Mouse (Mus musculus) embryonic facial prominence, embryonic 14.5 days (tissue): ENCODE measurements around the gene Ndufb3. TPM values are rescaled to one million over a fixed set of nuclear protein-coding genes. Genes with fewer than 3 reads are reported as not detected.
A peak's percentile ranks its signal among the peaks of the same experiment; 100 is the strongest.
"Not testable (repeated sequence)": the region's sequence is repeated elsewhere in the genome, so short reads cannot be mapped to it uniquely, and the experiment has no call there.

Experiments used
- ATAC-seq: fragments of 200-750 bp; cut with Nextera tagmentation; 2 replicates; pipeline ENCODE4 v1.8.0; 2017; ENCODE audit warnings: low read depth, moderate number of reproducible peaks, moderate TSS enrichment
- DNase-seq: peaks from one replicate; pipeline ENCODE4 v3.0.0-alpha.2; 2015; ENCODE audit warnings: low spot score
- H3K27ac ChIP-seq: fragments of 300-500 bp; sonication (generic); replicated peaks from 2 replicates; pipeline ENCODE4 v1.5.1; 2014; ENCODE audit warnings: low read depth, mild to moderate bottlenecking, low read length, moderate library complexity
- H3K27me3 ChIP-seq: fragments of 300-500 bp; sonication (generic); replicated peaks from 2 replicates; pipeline ENCODE4 v1.6.1; 2014; ENCODE audit warnings: low read length; ENCODE audit not compliant: control insufficient read depth, insufficient read depth
- H3K36me3 ChIP-seq: fragments of 300-500 bp; sonication (generic); 2 replicates; pipeline ENCODE4 v1.6.1; 2014; ENCODE audit warnings: low read length, mixed read lengths; ENCODE audit not compliant: control insufficient read depth, insufficient read depth
- H3K4me1 ChIP-seq: fragments of 300-500 bp; sonication (generic); 2 replicates; pipeline ENCODE4 v1.6.1; 2014; ENCODE audit warnings: antibody characterized with exemption, low read length; ENCODE audit not compliant: control insufficient read depth, insufficient read depth
- H3K4me2 ChIP-seq: fragments of 300-500 bp; sonication (generic); 2 replicates; pipeline ENCODE4 v1.6.1; 2014; ENCODE audit warnings: low read depth, mild to moderate bottlenecking, low read length, moderate library complexity, mixed read lengths
- H3K4me3 ChIP-seq: fragments of 300-500 bp; sonication (generic); 2 replicates; pipeline ENCODE4 v1.5.1; 2014; ENCODE audit warnings: low read depth, mild to moderate bottlenecking, low read length
- H3K9ac ChIP-seq: fragments of 300-500 bp; sonication (generic); 2 replicates; pipeline ENCODE4 v1.6.1; 2014; ENCODE audit warnings: low read depth, mild to moderate bottlenecking, low read length, moderate library complexity, mixed read lengths
- H3K9me3 ChIP-seq: fragments of 300-500 bp; sonication (generic); 2 replicates; pipeline ENCODE4 v1.6.1; 2016; ENCODE audit warnings: low read length; ENCODE audit not compliant: control insufficient read depth
- WGBS: fragments of 180-500 bp; shearing (Covaris S2); extraction: QIAGEN DNeasy Blood & Tissue Kit; methylation state at CpG from one replicate; pipeline ENCODE4 v1.1.7; 2014; 5-methylcytosine and 5-hydroxymethylcytosine counted together
- polyA plus RNA-seq: library from polyadenylated mRNA; unstranded; fragments of >200 nt; fragmentation: Nextera tagmentation; extraction: Ambion mirVana; gene quantifications from 2 replicates; pipeline ENCODE4 v1.2.1, GENCODE M21; 2014

The Ndufb3 gene
- polyA plus RNA-seq: 160 and 176 TPM in 2 replicates

DNA sequence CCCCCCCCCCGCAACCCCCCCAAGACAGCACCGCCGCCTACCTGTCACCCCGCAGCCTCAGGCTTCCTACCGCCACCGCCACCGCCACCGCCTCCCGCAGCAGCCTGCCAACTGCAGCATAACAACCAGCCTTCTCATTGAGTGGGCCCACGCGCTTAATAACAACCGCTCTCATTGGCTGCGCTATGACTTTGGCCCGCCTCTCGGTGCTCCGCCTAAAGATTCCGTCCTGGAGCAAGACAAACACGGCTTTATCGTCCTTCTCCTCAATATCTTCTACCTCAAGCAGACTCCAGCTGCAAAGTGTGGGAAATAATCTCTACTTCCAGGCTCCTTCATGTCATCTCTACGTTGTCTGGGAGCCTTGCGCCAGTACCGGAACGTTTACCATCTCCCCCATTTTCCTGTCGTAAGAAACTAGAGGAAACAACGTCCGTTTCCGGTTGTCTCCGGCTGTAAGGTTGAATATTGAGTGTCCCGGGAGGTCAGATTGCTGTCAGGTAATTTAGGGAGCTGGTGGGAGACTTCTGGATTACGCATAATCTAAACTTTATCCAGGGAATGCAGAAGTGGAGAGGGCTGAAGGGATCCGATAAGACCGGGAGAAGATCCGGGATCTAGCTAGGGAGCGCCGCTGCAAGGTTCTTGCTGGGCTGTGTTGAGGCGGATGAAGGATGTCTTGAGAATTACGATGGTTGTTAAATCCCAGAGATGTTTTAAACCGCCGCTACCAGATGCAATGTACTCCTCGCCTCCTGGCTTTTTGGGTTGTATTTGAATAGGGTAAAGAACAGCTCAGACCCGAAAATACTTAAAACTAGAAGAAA is at the start of gene Ndufb3, which contains the start of gene Fam126b:
Gene Ndufb3, plus strand, starts transcription at position 214 of the 827 bp plus-strand sequence.
Gene Fam126b, minus strand, starts transcription at position 153 of the 827 bp plus-strand sequence.
- Histone ChIP-seq H3K9me3 (no peaks in the 10 kb centered on the region), H3K27me3 (no peaks in the 10 kb centered on the region), H3K4me2 (peak within 1 kb of the TSS; percentile 79), H3K36me3 (peaks cover 8% of the 10 kb centered on the region; the same call in 1 of the 2 replicates), H3K9ac (peak within 1 kb of the TSS; percentile 86), H3K27ac (peak within 1 kb of the TSS; percentile 89), H3K4me1 (peaks cover 5% of the 10 kb centered on the region; the same call in 1 of the 2 replicates), H3K4me3 (peak within 1 kb of the TSS; percentile 77)
- under 1% methylated on average over 36 of the region's 41 CpGs for WGBS
- peak; percentile 100 for ATAC-seq
- DNase-seq: peak; percentile 95

DNA sequence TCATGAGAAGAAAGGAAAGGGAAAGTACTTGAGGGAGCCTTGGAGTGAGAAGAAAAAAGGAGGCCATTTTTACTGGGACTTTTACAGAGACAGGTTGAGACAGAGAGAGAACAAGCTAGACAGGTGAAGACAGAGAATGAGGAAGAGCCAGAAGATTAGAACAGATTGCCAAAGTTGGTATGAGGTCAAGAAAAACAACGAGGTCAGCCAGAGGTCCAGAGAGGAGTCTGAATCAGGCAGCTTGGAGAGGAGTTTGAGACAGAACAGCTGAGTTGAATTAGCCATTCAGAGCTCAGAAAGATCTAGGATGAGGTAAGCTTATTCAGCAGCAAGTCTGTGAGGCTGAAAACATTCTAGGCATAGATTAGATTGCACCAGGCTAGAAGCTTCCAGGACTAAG is 44.8 kb upstream of the Ndufb3 start:
- H3K9ac ChIP-seq: no peak overlapping the region
- no peaks in the 10 kb centered on the region for H3K4me1 ChIP-seq
- H3K36me3 ChIP-seq: peaks cover 60% of the 10 kb centered on the region
- H3K27me3 ChIP-seq: no peaks in the 10 kb centered on the region
- no peak overlapping the region for H3K4me3 ChIP-seq
- H3K4me2 ChIP-seq: no peak overlapping the region
- no peak overlapping the region for H3K27ac ChIP-seq
- DNase-seq (no peak), ATAC-seq (no peak)
- 79% methylated on average over 1 of the region's 1 CpGs for WGBS
- H3K9me3 ChIP-seq: no peaks in the 10 kb centered on the region

DNA sequence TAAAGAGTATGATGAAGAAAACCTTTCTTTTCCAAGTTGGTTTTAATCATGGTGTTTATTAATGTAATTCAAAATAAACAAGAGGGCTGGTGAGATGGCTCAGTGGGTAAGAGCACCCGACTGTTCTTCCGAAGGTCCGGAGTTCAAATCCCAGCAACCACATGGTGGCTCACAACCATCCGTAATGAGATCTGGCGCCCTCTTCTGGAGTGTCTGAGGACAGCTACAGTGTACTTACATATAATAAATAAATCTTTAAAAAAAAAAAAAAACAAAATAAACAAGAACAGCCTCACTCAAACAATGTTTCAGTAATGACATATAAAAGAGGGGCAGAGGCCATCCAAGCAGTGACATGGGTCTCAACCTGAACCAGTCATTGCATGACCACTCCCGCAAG is 25.8 kb upstream of the Ndufb3 start:
- H3K4me1 ChIP-seq, H3K27me3 ChIP-seq, H3K9me3 ChIP-seq, H3K4me2 ChIP-seq, H3K4me3 ChIP-seq, ATAC-seq, H3K9ac ChIP-seq, DNase-seq, H3K27ac ChIP-seq: not testable (repeated sequence)
- WGBS: 85% methylated on average over 6 of the region's 6 CpGs
- H3K36me3 ChIP-seq: 0 out of 2 replicates have a peak, but pooled peaks cover 18% of the 10 kb centered on the region

- no peak overlapping the region for H3K4me3 ChIP-seq
- no peak for ATAC-seq
- H3K9ac ChIP-seq: no peak overlapping the region
- H3K27me3 ChIP-seq: no peaks in the 10 kb centered on the region
- no peaks in the 10 kb centered on the region for H3K9me3 ChIP-seq
- 88% methylated on average over 1 of the region's 1 CpGs for WGBS
- no peak overlapping the region for H3K27ac ChIP-seq
- peak; percentile 5 for DNase-seq
- no peaks in the 10 kb centered on the region for H3K4me1 ChIP-seq
- H3K4me2 ChIP-seq: no peak overlapping the region
- H3K36me3 ChIP-seq: 0 out of 2 replicates have a peak, but pooled peaks cover 11% of the 10 kb centered on the region
Measured at GRCm38 (mm10) chr1:58562455-58562854, 23.7 kb upstream of the Ndufb3 start.

- no peak for ATAC-seq
- Histone ChIP-seq H3K9ac (no peak overlapping the region), H3K4me1 (no peaks in the 10 kb centered on the region), H3K27me3 (no peaks in the 10 kb centered on the region), H3K36me3 (0 out of 2 replicates have a peak, but pooled peaks cover 7% of the 10 kb centered on the region), H3K4me2 (no peak overlapping the region), H3K27ac (no peak overlapping the region), H3K4me3 (no peak overlapping the region), H3K9me3 (no peaks in the 10 kb centered on the region)
- 81% methylated on average over 5 of the region's 5 CpGs for WGBS
- no peak for DNase-seq
Measured at GRCm38 (mm10) chr1:58564981-58565380, 21.2 kb upstream of the Ndufb3 start.

- no peaks in the 10 kb centered on the region for H3K9me3 ChIP-seq
- H3K27me3 ChIP-seq: no peaks in the 10 kb centered on the region
- no peak overlapping the region for H3K4me2 ChIP-seq
- H3K9ac ChIP-seq: no peak overlapping the region
- H3K4me1 ChIP-seq: no peaks in the 10 kb centered on the region
- DNase-seq (no peak), ATAC-seq (no peak)
- 0 out of 2 replicates have a peak, but pooled peaks cover 4% of the 10 kb centered on the region for H3K36me3 ChIP-seq
- no peak overlapping the region for H3K27ac ChIP-seq
- no peak overlapping the region for H3K4me3 ChIP-seq
Measured at GRCm38 (mm10) chr1:58566621-58567020, 19.6 kb upstream of the Ndufb3 start.

DNA sequence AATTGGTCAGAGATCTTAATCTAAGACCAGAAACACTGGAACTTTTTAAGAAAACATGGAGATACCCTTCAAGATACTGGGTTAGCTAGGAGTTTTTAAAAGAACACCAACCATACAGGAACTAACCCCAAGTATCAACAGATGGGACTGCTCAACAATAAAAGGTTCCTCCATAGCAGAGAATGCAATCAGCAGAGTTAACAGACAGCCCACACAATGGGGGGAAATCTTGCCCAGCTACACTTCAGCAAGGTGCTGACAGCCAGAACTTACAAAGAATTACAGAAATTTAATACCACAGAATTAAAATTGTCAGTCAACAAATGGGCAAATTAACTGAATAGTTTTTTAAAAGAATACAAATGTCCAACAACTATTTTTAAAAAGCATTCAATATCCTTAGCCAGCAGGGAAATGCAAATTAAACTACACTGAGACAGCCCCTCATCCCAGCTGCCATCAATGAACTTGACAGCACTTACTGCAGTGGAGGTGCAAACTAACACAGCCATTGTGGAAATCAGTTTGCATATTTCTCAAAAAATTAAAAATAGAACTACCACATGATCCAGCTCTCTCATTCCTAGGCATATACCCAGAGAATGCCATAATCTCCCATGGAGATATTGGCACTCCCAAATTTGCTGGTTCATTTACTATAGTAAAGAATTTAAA is 17.6 kb upstream of the Ndufb3 start:
- no peak for ATAC-seq
- Histone ChIP-seq H3K36me3 (no peaks in the 10 kb centered on the region), H3K9me3 (no peaks in the 10 kb centered on the region)

GRCm38 (mm10) chr1:58570437-58570836 is 15.7 kb upstream of the Ndufb3 start:
- ATAC-seq (no peak), DNase-seq (no peak)
- H3K27me3 ChIP-seq: no peaks in the 10 kb centered on the region
- 57% methylated on average over 4 of the region's 4 CpGs for WGBS
- H3K4me2 ChIP-seq: no peak overlapping the region
- H3K9me3 ChIP-seq: no peaks in the 10 kb centered on the region
- H3K36me3 ChIP-seq: no peaks in the 10 kb centered on the region
- H3K4me3 ChIP-seq: no peak overlapping the region
- no peaks in the 10 kb centered on the region for H3K4me1 ChIP-seq
- no peak overlapping the region for H3K27ac ChIP-seq
- H3K9ac ChIP-seq: no peak overlapping the region

More for the DNA sequence above, 17.6 kb upstream of the Ndufb3 start:
- Histone ChIP-seq H3K4me3 (no peak overlapping the region), H3K9ac (no peak overlapping the region), H3K4me1 (no peaks in the 10 kb centered on the region), H3K27me3 (no peaks in the 10 kb centered on the region), H3K4me2 (no peak overlapping the region), H3K27ac (no peak overlapping the region)
- no peak for DNase-seq
